Mouse (Mus musculus): Measurements from ENCODE around the gene F2rl3.

- TF ChIP-seq POLR2A (IDR thresholded peaks at IDR 0.05; ENCODE audit: extremely low read depth, insufficient read depth, low read length), result no peak
- TF ChIP-seq CTCF (IDR thresholded peaks at IDR 0.05; ENCODE audit: extremely low read depth, insufficient read depth, low read length), result no peak
Measured at GRCm38 (mm10) chr8:72720541-72720940, 41.1 kb upstream of the F2rl3 start.

Measured in cortical plate, adult 2 months (tissue).